Mouse (Mus musculus) bone marrow macrophage, adult 2 months (primary cell): ENCODE measurements around the gene Slc5a1.

Experiments used
- CTCF ChIP-seq: IDR thresholded peaks from 2 replicates; pipeline ENCODE4 v1.5.1; 2012; ENCODE audit warnings: low read depth, mild to moderate bottlenecking, low read length, moderate library complexity
- POLR2A ChIP-seq: IDR thresholded peaks from 2 replicates; pipeline ENCODE4 v1.6.1; 2012; ENCODE audit warnings: mild to moderate bottlenecking, low read depth, low read length, borderline replicate concordance

- no peak for TF ChIP-seq CTCF
- TF ChIP-seq POLR2A: no peak
Observed at GRCm38 (mm10) chr5:33202516-33203170, 98.6 kb downstream of the Slc5a1 start.
